Mouse (Mus musculus) stomach, embryonic 15.5 days (tissue): Measurements from ENCODE around the gene Mip. TPM values are rescaled to one million over a fixed set of nuclear protein-coding genes. Genes with fewer than 3 reads are reported as not detected.
"Not testable (repeated sequence)": the region's sequence is repeated elsewhere in the genome, so short reads cannot be mapped to it uniquely, and the experiment has no call there.

Experiments used
- ATAC-seq: fragments of 200-750 bp; cut with Nextera tagmentation; 2 replicates; pipeline ENCODE4 v1.8.0; 2017; ENCODE audit warnings: low read depth, moderate number of reproducible peaks, moderate TSS enrichment; ENCODE audit not compliant: insufficient read depth, low FRiP score
- H3K27ac ChIP-seq: fragments of 300-500 bp; sonication (generic); 2 replicates; pipeline ENCODE4 v1.5.1; 2015; ENCODE audit warnings: mild to moderate bottlenecking, inconsistent platforms
- H3K27me3 ChIP-seq: fragments of 300-500 bp; sonication (generic); replicated peaks from 2 replicates; pipeline ENCODE4 v1.6.1; 2015; ENCODE audit warnings: inconsistent platforms
- H3K36me3 ChIP-seq: fragments of 300-500 bp; sonication (generic); 2 replicates; pipeline ENCODE4 v1.6.1; 2015; ENCODE audit warnings: inconsistent platforms
- H3K4me1 ChIP-seq: fragments of 300-500 bp; sonication (generic); 2 replicates; pipeline ENCODE4 v1.6.1; 2015; ENCODE audit warnings: inconsistent platforms
- H3K4me2 ChIP-seq: fragments of 300-500 bp; sonication (generic); 2 replicates; pipeline ENCODE4 v1.6.1; 2015; ENCODE audit warnings: mild to moderate bottlenecking, inconsistent platforms
- H3K4me3 ChIP-seq: fragments of 300-500 bp; sonication (generic); replicated peaks from 2 replicates; pipeline ENCODE4 v1.5.1; 2015; ENCODE audit warnings: inconsistent platforms
- H3K9ac ChIP-seq: fragments of 300-500 bp; sonication (generic); 2 replicates; pipeline ENCODE4 v1.6.1; 2015; ENCODE audit warnings: inconsistent platforms
- H3K9me3 ChIP-seq: fragments of 300-500 bp; sonication (generic); 2 replicates; pipeline ENCODE4 v1.6.1; 2016; ENCODE audit warnings: inconsistent platforms
- WGBS: fragments of 180-500 bp; shearing (Covaris S2); methylation state at CpG from one replicate; pipeline ENCODE4 v1.1.7; 2015; 5-methylcytosine and 5-hydroxymethylcytosine counted together
- polyA plus RNA-seq: library from polyadenylated mRNA; unstranded; fragments of >200 nt; fragmentation: Nextera tagmentation; extraction: Ambion mirVana; gene quantifications from 2 replicates; pipeline ENCODE4 v1.2.1, GENCODE M21; 2015

The Mip gene
- polyA plus RNA-seq, 1 experiment from 2014 or later, result not detected

DNA sequence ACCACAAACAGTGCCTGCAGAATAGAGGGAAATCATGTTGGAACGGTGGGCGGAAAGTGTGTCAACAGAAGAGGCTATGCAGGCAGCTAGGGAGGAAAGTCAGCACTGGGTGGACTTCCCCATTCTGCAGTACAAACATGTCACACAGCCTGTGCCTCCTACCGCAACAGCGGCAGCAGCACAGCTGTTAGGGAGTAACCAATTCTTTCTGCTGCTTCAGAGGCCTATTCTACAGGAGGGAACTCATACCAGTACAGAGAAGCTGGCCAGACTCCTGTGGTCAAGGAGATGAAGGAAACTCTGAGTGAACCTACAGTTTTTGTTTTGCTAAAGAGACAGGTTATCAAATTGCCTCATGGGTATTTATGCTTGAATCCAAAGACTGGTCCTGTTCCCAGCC is 33.3 kb downstream of the Mip start:
- Histone ChIP-seq H3K9me3 (no peaks in the 10 kb centered on the region), H3K4me3 (no peak overlapping the region), H3K36me3 (no peaks in the 10 kb centered on the region), H3K4me1 (no peaks in the 10 kb centered on the region), H3K9ac (no peak overlapping the region), H3K27me3 (no peaks in the 10 kb centered on the region), H3K27ac (no peak overlapping the region), H3K4me2 (no peak overlapping the region)
- peak; percentile 22; the same call in 1 of the 2 replicates for ATAC-seq
- 57% methylated on average over 4 of the region's 4 CpGs for WGBS

DNA sequence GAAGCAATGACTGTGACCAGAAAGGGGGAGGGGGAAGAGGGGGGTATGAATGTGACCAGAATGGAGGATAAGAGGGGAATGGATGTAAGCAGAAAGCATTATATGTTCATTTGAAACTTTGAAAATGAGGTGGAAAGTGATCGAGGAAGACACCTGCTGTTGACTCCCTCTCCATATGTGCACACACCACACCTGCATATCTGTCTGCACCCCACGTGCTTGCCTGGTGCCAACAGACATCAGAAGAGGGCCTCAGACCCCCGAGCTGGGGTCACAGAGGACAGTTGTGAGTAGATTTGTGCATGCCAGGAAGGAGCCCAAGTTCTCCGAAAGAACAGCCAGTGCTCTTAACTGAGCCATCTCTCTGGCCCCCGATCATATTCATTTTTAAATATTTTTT is 34.3 kb downstream of the Mip start:
- no peaks in the 10 kb centered on the region for H3K27me3 ChIP-seq
- H3K27ac ChIP-seq, result no peak overlapping the region
- H3K9ac ChIP-seq, result no peak overlapping the region
- no peaks in the 10 kb centered on the region for H3K4me1 ChIP-seq
- no peak overlapping the region for H3K4me2 ChIP-seq
- no peak for ATAC-seq
- H3K36me3 ChIP-seq, result no peaks in the 10 kb centered on the region
- no peaks in the 10 kb centered on the region for H3K9me3 ChIP-seq
- no peak overlapping the region for H3K4me3 ChIP-seq
- 81% methylated on average over 5 of the region's 5 CpGs for WGBS

DNA sequence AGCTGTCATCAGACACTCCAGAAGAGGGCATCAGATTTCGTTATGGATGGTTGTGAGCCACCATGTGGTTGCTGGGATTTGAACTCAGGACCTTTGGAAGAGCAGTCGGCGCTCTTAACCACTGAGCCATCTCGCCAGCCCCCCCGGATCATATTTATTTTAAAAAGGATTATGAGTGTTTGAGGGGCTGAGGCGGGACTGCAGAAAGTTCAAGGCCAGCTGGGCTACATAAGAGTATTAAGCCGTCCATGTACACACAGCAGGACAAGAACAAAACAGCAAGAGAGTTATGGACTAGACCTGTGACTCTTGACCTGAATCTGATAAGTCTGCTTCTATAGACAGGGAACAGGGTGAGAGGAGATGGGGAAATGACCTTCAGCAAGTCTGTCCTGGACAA is 34.7 kb downstream of the Mip start:
- H3K9ac ChIP-seq, H3K27ac ChIP-seq: not testable (repeated sequence)

DNA sequence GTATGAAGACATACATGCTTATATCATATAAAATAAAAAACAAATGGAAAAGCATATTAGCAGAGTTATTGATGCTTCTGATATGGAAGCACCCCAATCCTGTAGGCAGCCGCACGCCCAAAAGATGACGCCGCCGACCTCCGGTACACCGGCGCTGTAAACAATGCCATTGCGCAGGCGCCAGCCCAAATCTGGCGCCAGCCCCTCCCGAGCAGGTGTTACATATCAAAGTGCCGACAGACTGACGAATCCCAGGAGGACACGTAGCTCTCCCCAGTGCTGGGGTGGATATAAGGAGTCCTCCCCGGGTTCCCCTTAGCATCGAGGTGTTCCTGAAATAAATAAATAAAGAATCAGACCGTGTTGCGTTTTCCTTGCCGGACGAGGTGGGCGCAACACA is 36.7 kb downstream of the Mip start:
- WGBS, result 74% methylated on average over 22 of the region's 22 CpGs
- H3K9ac ChIP-seq, result no peak overlapping the region
- H3K4me2 ChIP-seq, result no peak overlapping the region
- no peaks in the 10 kb centered on the region for H3K9me3 ChIP-seq
- H3K27me3 ChIP-seq, result no peaks in the 10 kb centered on the region
- ATAC-seq, result no peak
- no peak overlapping the region for H3K4me3 ChIP-seq
- H3K27ac ChIP-seq, result no peak overlapping the region
- H3K36me3 ChIP-seq, result no peaks in the 10 kb centered on the region
- H3K4me1 ChIP-seq, result no peaks in the 10 kb centered on the region

More for the DNA sequence above, 34.7 kb downstream of the Mip start:
- WGBS, result 65% methylated on average over 7 of the region's 7 CpGs
- not testable (repeated sequence) for H3K4me1 ChIP-seq, H3K27me3 ChIP-seq, ATAC-seq, H3K4me3 ChIP-seq, H3K36me3 ChIP-seq, H3K9me3 ChIP-seq, H3K4me2 ChIP-seq

GRCm38 (mm10) chr10:128263393-128264310 is 38.0 kb downstream of the Mip start:
- no peaks in the 10 kb centered on the region for H3K9me3 ChIP-seq
- no peak overlapping the region for H3K27ac ChIP-seq
- H3K9ac ChIP-seq, result no peak overlapping the region
- H3K4me2 ChIP-seq, result no peak overlapping the region
- no peaks in the 10 kb centered on the region for H3K36me3 ChIP-seq
- no peak overlapping the region for H3K4me3 ChIP-seq
- no peaks in the 10 kb centered on the region for H3K27me3 ChIP-seq
- WGBS, result 77% methylated on average over 6 of the region's 6 CpGs
- no peak for ATAC-seq
- H3K4me1 ChIP-seq, result no peaks in the 10 kb centered on the region

GRCm38 (mm10) chr10:128268371-128268770 is 42.7 kb downstream of the Mip start, which contains the start of gene Apof:
Apof (plus strand) TSS chr10:128268671.
- no peak within 1 kb of the TSS for H3K4me3 ChIP-seq

GRCm38 (mm10) chr10:128269206-128269910 is 43.7 kb downstream of the Mip start:
- no peak overlapping the region for H3K4me3 ChIP-seq
- no peak overlapping the region for H3K9ac ChIP-seq
- ATAC-seq, result no peak
- 89% methylated on average over 16 of the region's 16 CpGs for WGBS
- no peak overlapping the region for H3K27ac ChIP-seq
- no peaks in the 10 kb centered on the region for H3K36me3 ChIP-seq
- H3K4me1 ChIP-seq, result no peaks in the 10 kb centered on the region
- no peaks in the 10 kb centered on the region for H3K27me3 ChIP-seq
- peak overlapping the region; percentile 71; the same call in 1 of the 2 replicates for H3K4me2 ChIP-seq
- no peaks in the 10 kb centered on the region for H3K9me3 ChIP-seq

More at GRCm38 (mm10) chr10:128268371-128268770, 42.7 kb downstream of the Mip start, which contains the start of gene Apof:
- Histone ChIP-seq H3K9me3 (no peaks in the 10 kb centered on the region), H3K27ac (no peak within 1 kb of the TSS), H3K4me2 (no peak within 1 kb of the TSS), H3K9ac (no peak within 1 kb of the TSS), H3K36me3 (no peaks in the 10 kb centered on the region), H3K4me1 (no peaks in the 10 kb centered on the region), H3K27me3 (no peaks in the 10 kb centered on the region)
- 69% methylated on average over 6 of the region's 6 CpGs for WGBS
- no peak for ATAC-seq

DNA sequence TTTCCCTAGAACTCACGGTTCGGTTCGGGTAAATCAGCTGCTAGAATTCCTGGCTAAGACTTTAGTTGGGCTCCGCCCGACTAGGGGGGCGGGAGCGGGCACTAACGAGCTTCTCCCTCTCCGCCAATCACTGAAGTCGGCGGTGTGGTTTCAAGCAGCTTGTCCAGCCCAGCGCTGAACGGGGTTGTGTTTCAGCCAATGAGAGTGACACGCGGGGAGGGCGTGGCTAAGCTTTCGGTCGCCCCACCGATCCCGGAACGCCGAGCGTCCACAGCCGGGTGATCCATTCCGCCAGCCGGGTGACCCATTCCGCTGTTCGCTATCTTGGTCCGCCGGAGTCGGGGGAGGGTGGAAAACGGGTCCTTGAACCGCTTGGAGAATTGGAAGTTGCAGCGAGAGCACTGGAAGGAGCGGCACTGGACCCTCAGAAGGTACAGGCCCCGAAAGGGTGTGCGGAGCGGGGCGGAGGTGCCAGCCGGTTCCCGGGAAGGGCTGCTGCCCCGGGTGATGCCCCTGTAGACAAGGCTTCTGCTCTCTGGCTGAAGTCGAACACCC is 44.7 kb downstream of the Mip start, which contains the start of gene Stat2:
TSS of gene Stat2 (plus strand) at position 273 of the 555 bp plus-strand sequence.
- Histone ChIP-seq H3K9me3 (no peaks in the 10 kb centered on the region), H3K27ac (peak within 1 kb of the TSS; percentile 72), H3K4me2 (peak within 1 kb of the TSS; percentile 71), H3K9ac (peak within 1 kb of the TSS; percentile 78), H3K27me3 (no peaks in the 10 kb centered on the region), H3K36me3 (no peaks in the 10 kb centered on the region), H3K4me1 (no peaks in the 10 kb centered on the region), H3K4me3 (peak within 1 kb of the TSS; percentile 84)
- WGBS, result 0% methylated on average over 43 of the region's 43 CpGs
- ATAC-seq, result peak; percentile 99

DNA sequence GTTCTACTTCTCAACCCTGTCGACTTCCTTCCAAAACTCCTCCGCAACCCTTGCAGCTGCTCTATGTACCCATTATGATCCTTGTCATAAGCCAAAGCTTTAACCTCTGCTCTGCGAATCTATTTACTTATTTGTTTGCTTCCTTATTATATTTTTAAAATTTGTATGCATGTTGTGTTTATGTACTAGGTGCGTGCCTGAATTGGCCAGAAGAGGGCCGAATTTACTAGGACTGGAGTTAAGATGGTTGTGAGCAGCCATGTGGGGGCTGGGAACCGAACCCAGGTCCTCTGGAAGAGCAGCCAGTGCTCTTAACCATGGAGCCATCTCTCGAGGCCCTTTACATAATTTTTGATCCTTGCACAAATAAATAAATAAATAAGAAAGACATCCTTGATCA is 45.2 kb downstream of the Mip start:
- H3K4me2 ChIP-seq, result peak overlapping the region; percentile 71
- H3K4me3 ChIP-seq, result peak overlapping the region; percentile 84
- no peaks in the 10 kb centered on the region for H3K4me1 ChIP-seq
- H3K9ac ChIP-seq, result peak overlapping the region; percentile 78
- H3K27ac ChIP-seq, result peak overlapping the region; percentile 72
- H3K36me3 ChIP-seq, result no peaks in the 10 kb centered on the region
- no peaks in the 10 kb centered on the region for H3K27me3 ChIP-seq
- 39% methylated on average over 7 of the region's 7 CpGs for WGBS
- no peak for ATAC-seq
- no peaks in the 10 kb centered on the region for H3K9me3 ChIP-seq

DNA sequence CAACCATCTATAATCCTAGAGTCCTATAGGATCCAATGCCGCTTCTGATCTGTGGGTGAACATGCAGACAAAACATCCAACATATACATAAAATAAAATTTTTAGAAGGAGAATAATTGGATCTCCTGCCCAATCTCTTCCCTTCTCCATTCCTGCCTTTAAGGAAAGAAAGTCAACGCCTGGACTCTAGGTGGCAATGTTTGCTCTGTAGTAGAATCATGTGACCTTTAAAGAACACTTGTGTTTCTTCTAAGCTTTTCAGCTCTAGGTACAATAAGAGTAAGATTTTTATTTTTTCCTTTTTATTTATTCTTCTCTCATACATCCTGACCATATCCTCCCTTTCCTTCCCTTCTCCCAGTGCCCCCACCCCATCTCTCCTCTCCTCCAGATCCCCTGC is 46.2 kb downstream of the Mip start:
- no peak for ATAC-seq
- H3K27ac ChIP-seq, result no peak overlapping the region
- no peaks in the 10 kb centered on the region for H3K4me1 ChIP-seq
- no peak overlapping the region for H3K4me3 ChIP-seq
- H3K9me3 ChIP-seq, result no peaks in the 10 kb centered on the region
- H3K27me3 ChIP-seq, result no peaks in the 10 kb centered on the region
- H3K36me3 ChIP-seq, result peaks cover 3% of the 10 kb centered on the region; the same call in 1 of the 2 replicates
- no peak overlapping the region for H3K9ac ChIP-seq
- 65% methylated on average over 2 of the region's 2 CpGs for WGBS
- no peak overlapping the region for H3K4me2 ChIP-seq

GRCm38 (mm10) chr10:128272819-128273439 is 47.3 kb downstream of the Mip start:
- H3K27me3 ChIP-seq, H3K4me1 ChIP-seq, H3K4me3 ChIP-seq, H3K27ac ChIP-seq, H3K9ac ChIP-seq, ATAC-seq, H3K4me2 ChIP-seq, H3K9me3 ChIP-seq, H3K36me3 ChIP-seq: not testable (repeated sequence)
- 89% methylated on average over 6 of the region's 7 CpGs for WGBS
